8 mouse cellular contexts compared by ENCODE assay signal in genomic region chr11:99041841-99042780, GRCm38 (mm10). TPM values are rescaled to one million over a fixed set of nuclear protein-coding genes. Genes with fewer than 3 reads are reported as not detected.
DNase-seq lines count a peak whose midpoint lies in the region; ATAC-seq and TF ChIP-seq lines count a peak whose summit lies in the region.

No protein-coding gene starts in this region.

- H3K4me1 ChIP-seq in ES-Bruce4 (ENCODE audit: control insufficient read depth, insufficient read depth, low read length), result peaks cover 2% of the 10 kb centered on the region

- no peaks in the 10 kb centered on the region for H3K36me3 ChIP-seq in ES-Bruce4 (ENCODE audit: control insufficient read depth, insufficient read depth, low read length, poor library complexity, severe bottlenecking)
- no peaks in the 10 kb centered on the region for H3K36me3 ChIP-seq in macrophage (ENCODE audit: inconsistent target)

- no peak for TF ChIP-seq POLR2A in ES-Bruce4 (IDR thresholded peaks at IDR 0.05; ENCODE audit: insufficient read depth, low read length)

- peaks cover 35% of the 10 kb centered on the region for H3K79me2 ChIP-seq in macrophage (ENCODE audit: inconsistent target)

- peak overlapping the region; percentile 77; the same call in 1 of the 2 replicates for H3K9ac ChIP-seq in ES-Bruce4 (ENCODE audit: low read depth, poor library complexity, severe bottlenecking)

- no peak for TF ChIP-seq EP300 in ES-Bruce4 (IDR thresholded peaks at IDR 0.05; ENCODE audit: insufficient read depth, low read depth, low read length)

- TF ChIP-seq CTCF in ES-Bruce4 (IDR thresholded peaks at IDR 0.05; ENCODE audit: low read depth, low read length), result no peak

- intact Hi-C loops in heart, postnatal 10 days (cut with DNase I), result loop anchor here (2.0 kb wide), 1 partner anchor 119 kb away; no protein-coding TSS in a partner anchor

- DNase-seq in 416B (ENCODE audit: low read depth), result peak; percentile 61
- peak; percentile 23 to 32 for DNase-seq in heart, postnatal 10 days
- DNase-seq in retina, postnatal 1 day, result no peak
- no peak for DNase-seq in urinary bladder, postnatal 25 days (ENCODE audit: low spot score)

- no peaks in the 10 kb centered on the region for H3K9me3 ChIP-seq in ES-Bruce4 (replicated peaks; ENCODE audit: control insufficient read depth, insufficient read depth, low read length, poor library complexity, severe bottlenecking)

- WGBS in macrophage (ENCODE audit: missing documents), result 12% methylated on average over 16 of the region's 16 CpGs

- peak overlapping the region; percentile 72 for H3K4me3 ChIP-seq in ES-Bruce4 (ENCODE audit: low read depth, low read length)
- H3K4me3 ChIP-seq in macrophage (ENCODE audit: inconsistent target), result peak overlapping the region; percentile 62

- no peak for ATAC-seq in erythroid progenitor cell, adult 5-6 weeks (replicated peaks; ENCODE audit: low FRiP score, poor library complexity, severe bottlenecking)
- no peak for ATAC-seq in inflammation-experienced regulatory T-cells, adult 6 months

- H3K27ac ChIP-seq in ES-Bruce4 (ENCODE audit: insufficient read depth, low read length) (no peak overlapping the region), macrophage (peak overlapping the region; percentile 99)

- peaks cover 10% of the 10 kb centered on the region for H3K27me3 ChIP-seq in ES-Bruce4 (ENCODE audit: control insufficient read depth, insufficient read depth, low read length, poor library complexity, severe bottlenecking)

RNA-seq across cellular contexts. Expression of gene Igfbp4, which starts 1.1 kb away (rescaled TPM):
- 47.6 and 51.4 TPM in 2 replicates for polyA plus RNA-seq in ES-Bruce4 (2011; ENCODE audit: insufficient read depth, insufficient read length, low read depth, missing spikeins)
- total RNA-seq in heart, postnatal 10 days (2021), result 100 to 1,000 TPM; 192 to 218 TPM
- 10 to 100 TPM in 13 of 26 experiments, 1 to 10 TPM in 13; 2.5 to 93.6 (median 10.5) TPM for total RNA-seq in macrophage (2018; cell fraction: chromatin; rRNA removed)
- 100 to 1,000 TPM in 13 of 26 experiments, 10 to 100 TPM in 13; 17.4 to 207 (median 70.4) TPM for total RNA-seq in macrophage (2018; cell fraction: cytosol; rRNA removed)
- total RNA-seq in macrophage (2018; cell fraction: nucleus; rRNA removed), result 100 to 1,000 TPM in 4 of 26 experiments, 10 to 100 TPM in 21, 1 to 10 TPM in 1; 8.7 to 248 (median 41.6) TPM
- polyA plus RNA-seq in macrophage (2018), result 50.8 to 246 TPM (median 226 TPM) in 3 replicates
- total RNA-seq in erythroid progenitor cell, adult 5-6 weeks (2015; ENCODE audit: low replicate concordance), result 12.2 and 25.2 TPM in 2 replicates
- 5.8 and 8.1 TPM in 2 replicates for total RNA-seq in erythroid progenitor cell, adult 5-6 weeks (2017; ENCODE audit: low replicate concordance)
- 10 to 100 TPM in 2 of 3 experiments, under 1 TPM in 1; 0.09 to 20.6 (median 14.8) TPM for polyA plus RNA-seq in inflammation-experienced regulatory T-cells, adult 6 months (2017; shearing (Covaris generic))

RNA-seq across cellular contexts. Expression of gene Top2a, which starts 18.1 kb away (rescaled TPM):
- polyA plus RNA-seq in ES-Bruce4 (2011; ENCODE audit: insufficient read depth, insufficient read length, low read depth, missing spikeins), result 631 and 674 TPM in 2 replicates
- 10 to 100 TPM; 53.3 to 57.0 TPM for total RNA-seq in heart, postnatal 10 days (2021)
- total RNA-seq in macrophage (2018; cell fraction: chromatin; rRNA removed), result 10 to 100 TPM in 20 of 26 experiments, 1 to 10 TPM in 6; 3.9 to 89.6 (median 20.7) TPM
- total RNA-seq in macrophage (2018; cell fraction: cytosol; rRNA removed), result 10 to 100 TPM in 22 of 26 experiments, 1 to 10 TPM in 4; 7.9 to 28.0 (median 13.8) TPM
- 10 to 100 TPM in 22 of 26 experiments, 1 to 10 TPM in 4; 8.0 to 84.7 (median 15.3) TPM for total RNA-seq in macrophage (2018; cell fraction: nucleus; rRNA removed)
- polyA plus RNA-seq in macrophage (2018), result 5.8 to 44.5 TPM (median 27.0 TPM) in 3 replicates
- total RNA-seq in erythroid progenitor cell, adult 5-6 weeks (2015; ENCODE audit: low replicate concordance), result 1,106 and 1,185 TPM in 2 replicates
- 1,820 and 2,303 TPM in 2 replicates for total RNA-seq in erythroid progenitor cell, adult 5-6 weeks (2017; ENCODE audit: low replicate concordance)
- 100 to 1,000 TPM in 1 of 3 experiments, 10 to 100 TPM in 2; 34.9 to 332 (median 36.3) TPM for polyA plus RNA-seq in inflammation-experienced regulatory T-cells, adult 6 months (2017; shearing (Covaris generic))

RNA-seq across cellular contexts. Expression of gene Tns4, which starts 47.0 kb away (rescaled TPM):
- polyA plus RNA-seq in ES-Bruce4 (2011; ENCODE audit: insufficient read depth, insufficient read length, low read depth, missing spikeins) (12.8 and 13.9 TPM in 2 replicates), macrophage (2018) (0.88 to 2.5 TPM (median 0.97 TPM) in 3 replicates)
- total RNA-seq in heart, postnatal 10 days (2021), result under 1 TPM; 0.12 TPM
- total RNA-seq in macrophage (2018; cell fraction: chromatin; rRNA removed), result under 1 TPM in 12 of 26 experiments, not detected in 14; 0.19 to 0.92 (median 0.58) TPM
- total RNA-seq in macrophage (2018; cell fraction: cytosol; rRNA removed), result 1 to 10 TPM in 13 of 26 experiments, under 1 TPM in 13; 0.33 to 1.9 (median 1.0) TPM
- 1 to 10 TPM in 5 of 26 experiments, under 1 TPM in 16, not detected in 5; 0.13 to 3.6 (median 0.40) TPM for total RNA-seq in macrophage (2018; cell fraction: nucleus; rRNA removed)
- not detected in 2 replicates for total RNA-seq in erythroid progenitor cell, adult 5-6 weeks (2015; ENCODE audit: low replicate concordance)
- 2.6 and 3.1 TPM in 2 replicates for total RNA-seq in erythroid progenitor cell, adult 5-6 weeks (2017; ENCODE audit: low replicate concordance)
- under 1 TPM; 0.30 to 0.58 (median 0.51) TPM for polyA plus RNA-seq in inflammation-experienced regulatory T-cells, adult 6 months (2017; shearing (Covaris generic))

RNA-seq across cellular contexts. Expression of gene Gjd3, which starts 59.3 kb away (rescaled TPM):
- polyA plus RNA-seq in ES-Bruce4 (2011; ENCODE audit: insufficient read depth, insufficient read length, low read depth, missing spikeins) (not detected in 2 replicates), macrophage (2018) (not detected in 3 replicates)
- 1 to 10 TPM; 1.3 to 2.0 TPM for total RNA-seq in heart, postnatal 10 days (2021)
- total RNA-seq in macrophage (2018; cell fraction: chromatin; rRNA removed), result not detected
- total RNA-seq in macrophage (2018; cell fraction: cytosol; rRNA removed), result not detected
- not detected for total RNA-seq in macrophage (2018; cell fraction: nucleus; rRNA removed)
- total RNA-seq in erythroid progenitor cell, adult 5-6 weeks (2015; ENCODE audit: low replicate concordance), result not detected in 2 replicates
- not detected in 2 replicates for total RNA-seq in erythroid progenitor cell, adult 5-6 weeks (2017; ENCODE audit: low replicate concordance)
- not detected for polyA plus RNA-seq in inflammation-experienced regulatory T-cells, adult 6 months (2017; shearing (Covaris generic))

Comparison
In these comparisons a context has a peak if more than half of its experiments do, and no peak if none do; other contexts are left out.
1. DNase-seq: peak in 416B (single experiment) and heart, postnatal 10 days (2 of 2); none in retina, postnatal 1 day (single experiment) and urinary bladder, postnatal 25 days (single experiment).